Mouse (Mus musculus): ENCODE data around the gene Vmn2r69. TPM values are rescaled to one million over a fixed set of nuclear protein-coding genes. Genes with fewer than 3 reads are reported as not detected.

Vmn2r69 gene
- total RNA-seq (2021) = not detected
- long read RNA-seq, experiment 1 = 0 reads
- long read RNA-seq, experiment 2 = 0 reads

- DNase-seq = no peak
Measured at GRCm38 (mm10) chr7:85415820-85416219, at the start of gene Vmn2r69. Gene Vmn2r69, minus strand, starts transcription at chr7:85415920.

Other genes starting within 250 kb of the Vmn2r69 start
- gene Vmn2r68, start 178.1 kb downstream of the Vmn2r69 start, total RNA-seq (2021) = not detected
- gene Vmn2r71, start 147.2 kb upstream of the Vmn2r69 start, total RNA-seq (2021) = not detected
- not detected for gene Vmn2r70, start 153.3 kb upstream of the Vmn2r69 start, total RNA-seq (2021)